Mouse (Mus musculus) testis, adult 2 months (tissue): ENCODE data around the gene Hoxd9.

Experiments used
- CTCF ChIP-seq: fragments of 200-500 bp; IDR thresholded peaks from 2 replicates; pipeline ENCODE4 v1.5.1; 2012; ENCODE audit warnings: low read depth, mild to moderate bottlenecking, inconsistent platforms, low read length, moderate library complexity; ENCODE audit not compliant: control insufficient read depth, insufficient read depth, insufficient replicate concordance
- POLR2A ChIP-seq: fragments of 200-500 bp; IDR thresholded peaks from 2 replicates; pipeline ENCODE4 v1.6.1; 2012; ENCODE audit warnings: low read depth, mild to moderate bottlenecking, inconsistent platforms, low read length, moderate library complexity; ENCODE audit not compliant: control insufficient read depth

DNA sequence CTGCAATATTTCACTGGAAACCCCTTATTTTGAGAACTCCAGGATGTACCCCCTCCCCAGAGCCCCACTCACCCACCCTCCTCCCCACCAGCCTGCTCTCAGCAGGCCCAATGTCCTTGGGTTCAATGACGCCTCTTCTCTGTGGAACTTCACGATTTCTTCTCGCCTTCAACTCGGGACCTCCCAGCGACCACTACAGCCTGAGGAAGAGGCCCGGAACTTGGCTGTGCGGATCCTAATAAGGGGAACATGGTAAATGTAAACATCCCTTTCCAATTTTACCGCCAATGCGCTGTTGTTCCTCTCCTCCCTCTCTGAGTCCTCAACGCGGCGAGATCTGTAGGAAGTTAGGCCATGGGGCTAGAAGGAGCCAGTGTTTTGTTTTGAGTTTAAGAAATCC, 13.4 kb upstream of the Hoxd9 start:
- TF ChIP-seq CTCF (no peak), POLR2A (no peak)
